ENCODE assay signal across 12 mouse cellular contexts in genomic region chr3:95734092-95734702, GRCm38 (mm10). TPM values are rescaled to one million over a fixed set of nuclear protein-coding genes. Genes with fewer than 3 reads are reported as not detected.
A peak's percentile ranks its signal among the peaks of the same experiment; 100 is the strongest.
DNase-seq lines count a peak whose midpoint lies in the region; ATAC-seq lines count a peak whose summit lies in the region.
"Had no signal": no experiment of that assay in that cellular context is flagged by ENCODE, and none has a peak within 500 bp of the region (broad histone marks: within the 10 kb centered on the region; RNA-seq: fewer than 3 reads in every experiment).

No protein-coding gene starts in this region.

- peak; percentile 27; the same call in 1 of the 2 replicates for ATAC-seq in stomach, embryonic 16.5 days (ENCODE audit: insufficient read depth, low FRiP score)
- ATAC-seq in forebrain, embryonic 12.5 days (ENCODE audit: low FRiP score): no peak
- ATAC-seq in hindbrain, embryonic 14.5 days (ENCODE audit: low FRiP score): no peak
- ATAC-seq: forebrain, embryonic 14.5 days had no signal

- peak overlapping the region; percentile 44 for H3K27ac ChIP-seq in stomach, embryonic 16.5 days (ENCODE audit: low read length)
- no peak overlapping the region for H3K27ac ChIP-seq in forebrain, embryonic 12.5 days
- no peak overlapping the region for H3K27ac ChIP-seq in hindbrain, embryonic 14.5 days
- H3K27ac ChIP-seq: hindbrain, embryonic 10.5 days had no signal

- H3K4me2 ChIP-seq in stomach, embryonic 16.5 days (ENCODE audit: low read depth, low read length): no peak overlapping the region
- H3K4me2 ChIP-seq in forebrain, embryonic 12.5 days: no peak overlapping the region
- no peak overlapping the region for H3K4me2 ChIP-seq in hindbrain, embryonic 14.5 days (replicated peaks)

- DNase-seq in urinary bladder, postnatal 14 days (ENCODE audit: low spot score): peak; percentile 73
- DNase-seq in urinary bladder, adult 2 months (ENCODE audit: low spot score): no peak
- peak; percentile 67 for DNase-seq in adrenal gland, postnatal 25 days
- DNase-seq in heart, postnatal 36 days: peak; percentile 44 to 45
- DNase-seq in layer of hippocampus, postnatal 25 days (ENCODE audit: extremely low spot score in 1 of 2, low spot score in 1 of 2): no peak
- no peak for DNase-seq in hindbrain, embryonic 14.5 days (ENCODE audit: low spot score)
- DNase-seq: thymus, postnatal 4 days had no signal

- peaks cover 21% of the 10 kb centered on the region for H3K4me1 ChIP-seq in stomach, embryonic 16.5 days (ENCODE audit: control insufficient read depth, insufficient read depth, low read length)
- H3K4me1 ChIP-seq in forebrain, embryonic 12.5 days: no peaks in the 10 kb centered on the region
- no peaks in the 10 kb centered on the region for H3K4me1 ChIP-seq in hindbrain, embryonic 14.5 days (replicated peaks; ENCODE audit: control insufficient read depth, insufficient read depth, low read length)

- WGBS in stomach, embryonic 16.5 days: 64% methylated on average over 13 of the region's 13 CpGs
- 79% methylated on average over 13 of the region's 13 CpGs for WGBS in forebrain, embryonic 12.5 days
- 81% methylated on average over 13 of the region's 13 CpGs for WGBS in hindbrain, embryonic 14.5 days

- no peaks in the 10 kb centered on the region for H3K36me3 ChIP-seq in stomach, embryonic 16.5 days (ENCODE audit: control insufficient read depth, insufficient read depth, low read length)
- H3K36me3 ChIP-seq in forebrain, embryonic 12.5 days (replicated peaks): peaks cover 33% of the 10 kb centered on the region
- H3K36me3 ChIP-seq in hindbrain, embryonic 14.5 days (replicated peaks; ENCODE audit: control insufficient read depth, insufficient read depth): peaks cover 35% of the 10 kb centered on the region

- H3K9me3 ChIP-seq in stomach, embryonic 16.5 days (replicated peaks; ENCODE audit: control insufficient read depth, low read length): no peaks in the 10 kb centered on the region
- H3K9me3 ChIP-seq in forebrain, embryonic 12.5 days: no peaks in the 10 kb centered on the region
- no peaks in the 10 kb centered on the region for H3K9me3 ChIP-seq in hindbrain, embryonic 14.5 days (ENCODE audit: control insufficient read depth, low read length)
- H3K9me3 ChIP-seq: hindbrain, embryonic 10.5 days had no signal

- no peaks in the 10 kb centered on the region for H3K27me3 ChIP-seq in stomach, embryonic 16.5 days (ENCODE audit: control insufficient read depth, insufficient read depth, low read length)
- H3K27me3 ChIP-seq in forebrain, embryonic 12.5 days: no peaks in the 10 kb centered on the region
- no peaks in the 10 kb centered on the region for H3K27me3 ChIP-seq in hindbrain, embryonic 14.5 days (ENCODE audit: control insufficient read depth, insufficient read depth, low read length)

- H3K9ac ChIP-seq in stomach, embryonic 16.5 days (ENCODE audit: low read length): 0 out of 2 replicates have a peak overlapping the region, but pooled peaks have one; percentile 17
- no peak overlapping the region for H3K9ac ChIP-seq in forebrain, embryonic 12.5 days
- no peak overlapping the region for H3K9ac ChIP-seq in hindbrain, embryonic 14.5 days

- intact Hi-C loops in heart, postnatal 36 days (cut with DNase I): no loop called here

- H3K4me3 ChIP-seq in stomach, embryonic 16.5 days (replicated peaks; ENCODE audit: low read length): no peak overlapping the region
- no peak overlapping the region for H3K4me3 ChIP-seq in forebrain, embryonic 12.5 days (replicated peaks)
- H3K4me3 ChIP-seq in hindbrain, embryonic 14.5 days (replicated peaks; ENCODE audit: low read length): no peak overlapping the region
- H3K4me3 ChIP-seq: hindbrain, embryonic 10.5 days had no signal

RNA-seq across cellular contexts. Expression of gene Ecm1, which starts 5.2 kb away (rescaled TPM):
- polyA plus RNA-seq in urinary bladder, adult 2 months (2012; rRNA removed): 718 and 729 TPM in 2 replicates
- 306 and 318 TPM in 2 replicates for total RNA-seq in adrenal gland, postnatal 25 days (2021)
- 10 to 100 TPM; 59.4 to 60.0 TPM for total RNA-seq in heart, postnatal 36 days (2021)
- polyA plus RNA-seq in stomach, embryonic 16.5 days (2015; fragmentation: Nextera tagmentation; extraction: Ambion mirVana): 110 and 228 TPM in 2 replicates
- 1 to 10 TPM; 7.8 to 10.0 TPM for total RNA-seq in layer of hippocampus, postnatal 25 days (2021)
- 13.2 and 14.5 TPM in 2 replicates for polyA plus RNA-seq in forebrain, embryonic 12.5 days (2016; fragmentation: Nextera tagmentation; extraction: Ambion mirVana)
- 11.1 and 12.5 TPM in 2 replicates for polyA plus RNA-seq in hindbrain, embryonic 14.5 days (2014; fragmentation: Nextera tagmentation; extraction: Ambion mirVana)
- total RNA-seq: common myeloid progenitor, adult 5-6 weeks had no signal

RNA-seq across cellular contexts. Expression of gene Tars2, which starts 25.8 kb away (rescaled TPM):
- 32.5 and 37.6 TPM in 2 replicates for polyA plus RNA-seq in urinary bladder, adult 2 months (2012; rRNA removed)
- 54.5 and 58.8 TPM in 2 replicates for total RNA-seq in adrenal gland, postnatal 25 days (2021)
- total RNA-seq in heart, postnatal 36 days (2021): 10 to 100 TPM; 42.9 to 46.2 TPM
- 48.1 and 52.1 TPM in 2 replicates for polyA plus RNA-seq in stomach, embryonic 16.5 days (2015; fragmentation: Nextera tagmentation; extraction: Ambion mirVana)
- 10 to 100 TPM; 37.8 to 44.3 TPM for total RNA-seq in layer of hippocampus, postnatal 25 days (2021)
- 50.1 and 53.3 TPM in 2 replicates for polyA plus RNA-seq in forebrain, embryonic 12.5 days (2016; fragmentation: Nextera tagmentation; extraction: Ambion mirVana)
- polyA plus RNA-seq in hindbrain, embryonic 14.5 days (2014; fragmentation: Nextera tagmentation; extraction: Ambion mirVana): 43.2 and 49.0 TPM in 2 replicates

RNA-seq across cellular contexts. Expression of gene Adamtsl4, which starts 46.5 kb away (rescaled TPM):
- 52.4 and 58.8 TPM in 2 replicates for polyA plus RNA-seq in urinary bladder, adult 2 months (2012; rRNA removed)
- total RNA-seq in adrenal gland, postnatal 25 days (2021): 5.6 and 6.1 TPM in 2 replicates
- total RNA-seq in heart, postnatal 36 days (2021): 10 to 100 TPM; 62.2 to 67.6 TPM
- 13.3 and 20.5 TPM in 2 replicates for polyA plus RNA-seq in stomach, embryonic 16.5 days (2015; fragmentation: Nextera tagmentation; extraction: Ambion mirVana)
- 1 to 10 TPM; 3.7 to 4.0 TPM for total RNA-seq in layer of hippocampus, postnatal 25 days (2021)
- polyA plus RNA-seq in forebrain, embryonic 12.5 days (2016; fragmentation: Nextera tagmentation; extraction: Ambion mirVana): 0.65 and 1.1 TPM in 2 replicates
- polyA plus RNA-seq in hindbrain, embryonic 14.5 days (2014; fragmentation: Nextera tagmentation; extraction: Ambion mirVana): 0.35 and 1.3 TPM in 2 replicates

Comparison
In these comparisons a context has a peak if more than half of its experiments do, and no peak if none do; other contexts are left out.
1. DNase-seq: peak in urinary bladder, postnatal 14 days (single experiment), adrenal gland, postnatal 25 days (single experiment) and heart, postnatal 36 days (2 of 2); none in urinary bladder, adult 2 months (single experiment), layer of hippocampus, postnatal 25 days (0 of 2) and hindbrain, embryonic 14.5 days (single experiment).